Mouse (Mus musculus) G1E (cell line): ENCODE results near the gene Olfr1145. TPM values are rescaled to one million over a fixed set of nuclear protein-coding genes. Genes with fewer than 3 reads are reported as not detected.

ENCODE experiments used
- ATAC-seq: 2 replicates; pipeline ENCODE4 v1.8.0; 2016; ENCODE audit warnings: mild to moderate bottlenecking; ENCODE audit not compliant: insufficient number of reproducible peaks, poor library complexity, low FRiP score, severe bottlenecking; ENCODE audit errors: extremely low read depth
- DNase-seq: peaks from one replicate; pipeline ENCODE4 v3.0.0; 2012; ENCODE audit warnings: low spot score
- H3K27me3 ChIP-seq: 2 replicates; pipeline ENCODE4 v1.6.1; 2012; ENCODE audit warnings: mild to moderate bottlenecking, low read length, inconsistent platforms; ENCODE audit not compliant: insufficient read depth
- H3K36me3 ChIP-seq: replicated peaks from 2 replicates; pipeline ENCODE3; 2012; ENCODE audit warnings: mild to moderate bottlenecking, inconsistent platforms
- H3K4me1 ChIP-seq: 2 replicates; pipeline ENCODE4 v1.6.1; 2012; ENCODE audit warnings: low read depth, low read length, inconsistent platforms, mixed read lengths; ENCODE audit not compliant: insufficient read depth
- H3K4me3 ChIP-seq: 2 replicates; pipeline ENCODE4 v1.5.1; 2012; ENCODE audit warnings: low read depth, mild to moderate bottlenecking, inconsistent platforms, low read length, moderate library complexity, mixed read lengths
- H3K9me3 ChIP-seq: replicated peaks from 2 replicates; pipeline ENCODE4 v1.6.1; 2012; ENCODE audit warnings: inconsistent platforms
- CTCF ChIP-seq: IDR thresholded peaks from 2 replicates; pipeline ENCODE4 v1.5.1; 2012; ENCODE audit warnings: low read depth, low read length, inconsistent platforms, mixed read lengths
- GATA1 ChIP-seq: IDR thresholded peaks from 2 replicates; pipeline ENCODE4 v1.6.1; 2012; ENCODE audit warnings: borderline replicate concordance, low read length, inconsistent platforms, mixed read lengths
- GATA2 ChIP-seq: IDR thresholded peaks from 2 replicates; pipeline ENCODE4 v1.6.1; 2012; ENCODE audit warnings: low read depth, low read length, inconsistent platforms, borderline replicate concordance
- POLR2AphosphoS5 ChIP-seq: IDR thresholded peaks from 2 replicates; pipeline ENCODE4 v1.6.1; 2012; ENCODE audit warnings: low read depth, low read length, inconsistent platforms; ENCODE audit not compliant: insufficient replicate concordance
- TAL1 ChIP-seq: conservative IDR thresholded peaks from 2 replicates; pipeline ENCODE4 v1.6.1; 2012; ENCODE audit warnings: low read depth, low read length, inconsistent platforms, mixed read lengths
- polyA plus RNA-seq: library from polyadenylated mRNA; stranded (reverse); fragments of >175 nt; gene quantifications from 2 replicates; pipeline ENCODE4 v1.2.3, GENCODE M21; 2012
- total RNA-seq, 2 experiments: library from RNA; stranded (forward) in 1 of 2; stranded (reverse) in 1 of 2; fragments of 200-1000 nt in 1 of 2; fragments of >200 nt in 1 of 2; fragmentation: Nextera tagmentation in 1 of 2; gene quantifications; 2 replicates each; pipeline ENCODE4 v1.2.3; 2014 to 2017

The Olfr1145 gene
- total and polyA plus RNA-seq, 3 experiments = not detected

DNA sequence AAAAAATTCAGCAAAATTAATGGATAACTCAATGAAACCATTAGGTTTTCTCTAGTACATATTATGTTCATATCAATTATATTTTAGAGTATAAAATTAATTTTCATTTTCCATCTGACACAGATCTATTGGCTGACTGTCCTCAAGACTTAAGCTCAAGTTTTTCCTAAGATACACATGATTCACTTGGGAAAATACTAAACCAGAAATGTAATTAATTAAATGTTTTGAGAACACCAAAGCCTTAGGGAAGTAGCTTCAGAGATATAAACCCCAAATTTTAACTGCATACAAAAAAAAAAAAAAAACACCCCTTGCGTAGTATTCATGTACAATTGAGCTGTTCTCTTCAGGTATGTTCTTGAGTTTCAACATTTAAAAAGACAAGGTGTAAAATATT is 45.9 kb downstream of the Olfr1145 start, which contains the start of gene Olfr1151:
Gene Olfr1151 (plus strand): TSS at position 301 of the 400 bp plus-strand sequence.
- H3K36me3 ChIP-seq = no peaks in the 10 kb centered on the region
- DNase-seq (no peak), ATAC-seq (no peak)
- no peaks in the 10 kb centered on the region for H3K27me3 ChIP-seq
- TF ChIP-seq POLR2AphosphoS5 = no peak
- TF ChIP-seq GATA1 = no peak
- TF ChIP-seq TAL1 = no peak
- no peak for TF ChIP-seq CTCF
- TF ChIP-seq GATA2 = no peak
- no peak within 1 kb of the TSS for H3K4me3 ChIP-seq
- H3K4me1 ChIP-seq = no peaks in the 10 kb centered on the region
- no peaks in the 10 kb centered on the region for H3K9me3 ChIP-seq

Other genes with a start within 250 kb of the Olfr1145 start
Only the 20 nearest of the 29 such genes appear.
- not detected in 2 replicates for gene Olfr1133, start 162.4 kb upstream of the Olfr1145 start, total RNA-seq (2014; fragmentation: Nextera tagmentation)
- gene Olfr1133, start 162.4 kb upstream of the Olfr1145 start, total RNA-seq (2017) = not detected in 2 replicates
- not detected in 2 replicates for gene Olfr1133, start 162.4 kb upstream of the Olfr1145 start, polyA plus RNA-seq
- gene Olfr1134, start 151.4 kb upstream of the Olfr1145 start, total RNA-seq (2014; fragmentation: Nextera tagmentation) = not detected in 2 replicates
- not detected in 2 replicates for gene Olfr1134, start 151.4 kb upstream of the Olfr1145 start, total RNA-seq (2017)
- gene Olfr1134, start 151.4 kb upstream of the Olfr1145 start, polyA plus RNA-seq = not detected in 2 replicates
- not detected in 2 replicates for gene Olfr1135, start 136.2 kb upstream of the Olfr1145 start, total RNA-seq (2014; fragmentation: Nextera tagmentation)
- gene Olfr1135, start 136.2 kb upstream of the Olfr1145 start, total RNA-seq (2017) = 0.05 TPM in 1 of 2 replicates, not detected in the other
- not detected in 2 replicates for gene Olfr1135, start 136.2 kb upstream of the Olfr1145 start, polyA plus RNA-seq
- gene Olfr1136, start 115.9 kb upstream of the Olfr1145 start, total RNA-seq (2014; fragmentation: Nextera tagmentation) = not detected in 2 replicates
- 0.17 TPM in 1 of 2 replicates, not detected in the other for gene Olfr1136, start 115.9 kb upstream of the Olfr1145 start, total RNA-seq (2017)
- not detected in 2 replicates for gene Olfr1136, start 115.9 kb upstream of the Olfr1145 start, polyA plus RNA-seq
- gene Olfr1137, start 96.6 kb upstream of the Olfr1145 start, total RNA-seq (2014; fragmentation: Nextera tagmentation) = not detected in 2 replicates
- 0.11 and 0.29 TPM in 2 replicates for gene Olfr1137, start 96.6 kb upstream of the Olfr1145 start, total RNA-seq (2017)
- gene Olfr1137, start 96.6 kb upstream of the Olfr1145 start, polyA plus RNA-seq = not detected in 2 replicates
- gene Olfr1138, start 69.8 kb upstream of the Olfr1145 start, total RNA-seq (2014; fragmentation: Nextera tagmentation) = not detected in 2 replicates
- gene Olfr1138, start 69.8 kb upstream of the Olfr1145 start, total RNA-seq (2017) = 0.33 TPM in 1 of 2 replicates, not detected in the other
- gene Olfr1138, start 69.8 kb upstream of the Olfr1145 start, polyA plus RNA-seq = not detected in 2 replicates
- gene Olfr1140, start 66.1 kb upstream of the Olfr1145 start, total RNA-seq (2014; fragmentation: Nextera tagmentation) = not detected in 2 replicates
- 0.16 TPM in 1 of 2 replicates, not detected in the other for gene Olfr1140, start 66.1 kb upstream of the Olfr1145 start, total RNA-seq (2017)
- not detected in 2 replicates for gene Olfr1140, start 66.1 kb upstream of the Olfr1145 start, polyA plus RNA-seq
- gene Olfr1141, start 55.8 kb upstream of the Olfr1145 start, total RNA-seq (2014; fragmentation: Nextera tagmentation) = not detected in 2 replicates
- gene Olfr1141, start 55.8 kb upstream of the Olfr1145 start, total RNA-seq (2017) = 0.17 TPM in 1 of 2 replicates, not detected in the other
- gene Olfr1141, start 55.8 kb upstream of the Olfr1145 start, polyA plus RNA-seq = not detected in 2 replicates
- not detected in 2 replicates for gene Olfr152, start 30.3 kb upstream of the Olfr1145 start, total RNA-seq (2014; fragmentation: Nextera tagmentation)
- 0.16 TPM in 1 of 2 replicates, not detected in the other for gene Olfr152, start 30.3 kb upstream of the Olfr1145 start, total RNA-seq (2017)
- gene Olfr152, start 30.3 kb upstream of the Olfr1145 start, polyA plus RNA-seq = not detected in 2 replicates
- gene Olfr1143, start 9.2 kb upstream of the Olfr1145 start, total RNA-seq (2014; fragmentation: Nextera tagmentation) = not detected in 2 replicates
- gene Olfr1143, start 9.2 kb upstream of the Olfr1145 start, total RNA-seq (2017) = 0.05 and 0.29 TPM in 2 replicates
- gene Olfr1143, start 9.2 kb upstream of the Olfr1145 start, polyA plus RNA-seq = not detected in 2 replicates
- gene Olfr1148, start 20.7 kb downstream of the Olfr1145 start, total RNA-seq (2014; fragmentation: Nextera tagmentation) = not detected in 2 replicates
- gene Olfr1148, start 20.7 kb downstream of the Olfr1145 start, total RNA-seq (2017) = 0.11 TPM in 1 of 2 replicates, not detected in the other
- gene Olfr1148, start 20.7 kb downstream of the Olfr1145 start, polyA plus RNA-seq = not detected in 2 replicates
- gene Olfr1150-ps1, start 34.2 kb downstream of the Olfr1145 start, total RNA-seq (2014; fragmentation: Nextera tagmentation) = not detected in 2 replicates
- gene Olfr1150-ps1, start 34.2 kb downstream of the Olfr1145 start, total RNA-seq (2017) = 0.06 TPM in 1 of 2 replicates, not detected in the other
- not detected in 2 replicates for gene Olfr1150-ps1, start 34.2 kb downstream of the Olfr1145 start, polyA plus RNA-seq
- gene Olfr1151, start 46.0 kb downstream of the Olfr1145 start, total RNA-seq (2014; fragmentation: Nextera tagmentation) = not detected in 2 replicates
- gene Olfr1151, start 46.0 kb downstream of the Olfr1145 start, total RNA-seq (2017) = 0.38 TPM in 1 of 2 replicates, not detected in the other
- not detected in 2 replicates for gene Olfr1151, start 46.0 kb downstream of the Olfr1145 start, polyA plus RNA-seq
- gene Olfr1152, start 56.7 kb downstream of the Olfr1145 start, total RNA-seq (2014; fragmentation: Nextera tagmentation) = not detected in 2 replicates
- 0.12 and 0.16 TPM in 2 replicates for gene Olfr1152, start 56.7 kb downstream of the Olfr1145 start, total RNA-seq (2017)
- gene Olfr1152, start 56.7 kb downstream of the Olfr1145 start, polyA plus RNA-seq = not detected in 2 replicates
- gene Olfr1153, start 85.1 kb downstream of the Olfr1145 start, total RNA-seq (2014; fragmentation: Nextera tagmentation) = not detected in 2 replicates
- gene Olfr1153, start 85.1 kb downstream of the Olfr1145 start, total RNA-seq (2017) = 0.12 and 0.27 TPM in 2 replicates
- not detected in 2 replicates for gene Olfr1153, start 85.1 kb downstream of the Olfr1145 start, polyA plus RNA-seq
- not detected in 2 replicates for gene Olfr1154, start 95.3 kb downstream of the Olfr1145 start, total RNA-seq (2014; fragmentation: Nextera tagmentation)
- gene Olfr1154, start 95.3 kb downstream of the Olfr1145 start, total RNA-seq (2017) = not detected in 2 replicates
- not detected in 2 replicates for gene Olfr1154, start 95.3 kb downstream of the Olfr1145 start, polyA plus RNA-seq
- gene Olfr1155, start 135.3 kb downstream of the Olfr1145 start, total RNA-seq (2014; fragmentation: Nextera tagmentation) = not detected in 2 replicates
- gene Olfr1155, start 135.3 kb downstream of the Olfr1145 start, total RNA-seq (2017) = 0.06 and 0.33 TPM in 2 replicates
- not detected in 2 replicates for gene Olfr1155, start 135.3 kb downstream of the Olfr1145 start, polyA plus RNA-seq
- not detected in 2 replicates for gene Olfr1156, start 143.3 kb downstream of the Olfr1145 start, total RNA-seq (2014; fragmentation: Nextera tagmentation)
- gene Olfr1156, start 143.3 kb downstream of the Olfr1145 start, total RNA-seq (2017) = 0.16 and 0.29 TPM in 2 replicates
- not detected in 2 replicates for gene Olfr1156, start 143.3 kb downstream of the Olfr1145 start, polyA plus RNA-seq
- gene Olfr1157, start 158.5 kb downstream of the Olfr1145 start, total RNA-seq (2014; fragmentation: Nextera tagmentation) = not detected in 2 replicates
- gene Olfr1157, start 158.5 kb downstream of the Olfr1145 start, total RNA-seq (2017) = not detected in 2 replicates
- not detected in 2 replicates for gene Olfr1157, start 158.5 kb downstream of the Olfr1145 start, polyA plus RNA-seq
- not detected in 2 replicates for gene Olfr74, start 164.8 kb downstream of the Olfr1145 start, total RNA-seq (2014; fragmentation: Nextera tagmentation)
- gene Olfr74, start 164.8 kb downstream of the Olfr1145 start, total RNA-seq (2017) = not detected in 2 replicates
- gene Olfr74, start 164.8 kb downstream of the Olfr1145 start, polyA plus RNA-seq = not detected in 2 replicates